Mouse (Mus musculus): ENCODE measurements around the gene 6030468B19Rik. TPM values are rescaled to one million over a fixed set of nuclear protein-coding genes. Genes with fewer than 3 reads are reported as not detected.

6030468B19Rik gene
- total RNA-seq (2012; rRNA removed): not detected in 2 replicates

DNA sequence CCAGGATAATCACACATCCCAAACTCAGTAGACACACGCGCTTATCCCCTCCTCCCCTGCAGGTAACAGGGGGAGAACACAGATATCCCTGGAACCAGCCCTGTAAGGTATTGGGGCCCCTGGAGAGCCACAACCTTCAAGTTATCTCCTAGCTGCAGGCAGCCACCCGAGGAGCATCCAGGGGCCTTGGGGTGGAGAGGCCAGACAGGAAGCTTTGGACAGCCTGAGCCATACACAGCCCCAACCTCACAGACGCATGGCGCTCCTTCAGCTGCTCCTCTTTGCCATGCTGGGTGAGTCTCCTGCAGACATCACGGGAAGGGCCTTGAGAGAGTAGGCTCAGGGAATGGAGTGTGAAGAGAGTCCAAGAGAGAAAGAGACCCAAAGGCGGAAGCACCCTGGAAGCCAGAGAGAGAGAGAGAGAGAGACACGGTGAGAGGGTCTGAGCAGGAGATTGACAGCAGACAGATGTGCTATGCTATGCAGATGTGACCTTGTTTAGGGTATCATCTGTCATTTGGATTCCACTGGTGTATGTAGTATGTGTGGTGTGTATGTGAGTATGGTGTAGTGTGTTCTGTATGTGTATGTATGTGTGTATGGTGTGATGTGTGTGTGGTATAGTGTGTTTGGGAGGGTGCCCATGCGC is at the start of gene 6030468B19Rik:
Gene 6030468B19Rik, plus strand, starts transcription at position 150 of the 649 bp plus-strand sequence.
- no peak for DNase-seq (ENCODE audit: low read depth, low spot score)

DNA sequence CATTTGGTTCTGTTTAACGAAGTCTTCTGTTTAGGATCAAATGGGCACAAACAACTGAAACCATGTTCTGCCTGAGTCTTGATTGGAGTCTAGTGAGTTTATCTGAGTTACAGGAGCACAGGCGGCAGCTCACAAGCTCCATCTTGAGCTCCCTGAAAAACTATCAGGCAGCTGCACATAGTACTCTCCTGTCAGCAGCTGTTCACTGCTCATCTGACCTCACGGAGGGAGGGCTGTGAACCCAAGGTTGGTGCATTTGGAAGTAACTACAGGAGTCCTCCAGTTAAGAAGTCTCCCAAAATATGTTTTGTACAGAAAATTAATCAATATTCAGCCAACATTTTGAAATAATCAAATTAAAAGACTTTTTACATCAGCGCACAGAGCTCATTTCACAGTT is 48.8 kb upstream of the 6030468B19Rik start:
- Histone ChIP-seq H3K4me3 (ENCODE audit: insufficient read depth in 1 of 2, low read depth in 1 of 2, low read length in 2 of 2, poor library complexity in 1 of 2, severe bottlenecking in 1 of 2) (no peak overlapping the region), H3K9ac (ENCODE audit: insufficient read depth, low read depth, low read length, poor library complexity, severe bottlenecking) (no peak overlapping the region), H3K4me1 (ENCODE audit: control insufficient read depth in 2 of 2, insufficient read depth in 2 of 2, low read length in 2 of 2, poor library complexity in 1 of 2) (peaks cover 0 to 4% of the 10 kb centered on the region in 2 experiments; a peak in 1 of 4 replicates), H3K9me3 (ENCODE audit: control insufficient read depth, insufficient read depth, low read depth, low read length) (no peaks in the 10 kb centered on the region), H3K36me3 (ENCODE audit: control insufficient read depth, insufficient read depth, low read length, poor library complexity, severe bottlenecking) (peaks cover 32% of the 10 kb centered on the region), H3K27ac (ENCODE audit: insufficient read depth, low read depth, low read length, poor library complexity, severe bottlenecking) (no peak overlapping the region)
- in situ Hi-C loops (cut with MboI; ENCODE audit: low sequenced_read_pairs in 2 of 2, unreplicated experiment in 2 of 2): no loop called here
- TF ChIP-seq MAFK (IDR thresholded peaks at IDR 0.05; ENCODE audit: insufficient read depth, low read depth, low read length) (no peak), ZNF384 (IDR thresholded peaks at IDR 0.05; ENCODE audit: low read depth, low read length) (no peak), HCFC1 (IDR thresholded peaks at IDR 0.05; ENCODE audit: borderline replicate concordance, insufficient read depth, low read length) (no peak), CHD2 (IDR thresholded peaks at IDR 0.05; ENCODE audit: low read depth, low read length) (no peak), ZC3H11A (IDR thresholded peaks at IDR 0.05; ENCODE audit: borderline replicate concordance, low read depth, low read length) (no peak)
- DNase-seq (ENCODE audit: low read depth, low spot score): no peak

More for the DNA sequence above, at the start of gene 6030468B19Rik:
- H3K4me1 ChIP-seq (ENCODE audit: control insufficient read depth in 2 of 2, insufficient read depth in 2 of 2, low read length in 2 of 2, poor library complexity in 1 of 2): peaks cover 0 to 14% of the 10 kb centered on the region in 2 experiments; a peak in 1 of 4 replicates
- no peak for TF ChIP-seq CHD2 (IDR thresholded peaks at IDR 0.05; ENCODE audit: low read depth, low read length)
- no peak for TF ChIP-seq ZNF384 (IDR thresholded peaks at IDR 0.05; ENCODE audit: low read depth, low read length)
- H3K9me3 ChIP-seq (ENCODE audit: control insufficient read depth, insufficient read depth, low read depth, low read length): no peaks in the 10 kb centered on the region
- no peak within 1 kb of the TSS for H3K4me3 ChIP-seq (ENCODE audit: insufficient read depth in 1 of 2, low read depth in 1 of 2, low read length in 2 of 2, poor library complexity in 1 of 2, severe bottlenecking in 1 of 2)
- H3K9ac ChIP-seq (ENCODE audit: insufficient read depth, low read depth, low read length, poor library complexity, severe bottlenecking): no peak within 1 kb of the TSS
- no peaks in the 10 kb centered on the region for H3K36me3 ChIP-seq (ENCODE audit: control insufficient read depth, insufficient read depth, low read length, poor library complexity, severe bottlenecking)
- in situ Hi-C loops (cut with MboI; ENCODE audit: low sequenced_read_pairs in 2 of 2, unreplicated experiment in 2 of 2): no loop called here
- H3K27ac ChIP-seq (ENCODE audit: insufficient read depth, low read depth, low read length, poor library complexity, severe bottlenecking): no peak within 1 kb of the TSS

DNA sequence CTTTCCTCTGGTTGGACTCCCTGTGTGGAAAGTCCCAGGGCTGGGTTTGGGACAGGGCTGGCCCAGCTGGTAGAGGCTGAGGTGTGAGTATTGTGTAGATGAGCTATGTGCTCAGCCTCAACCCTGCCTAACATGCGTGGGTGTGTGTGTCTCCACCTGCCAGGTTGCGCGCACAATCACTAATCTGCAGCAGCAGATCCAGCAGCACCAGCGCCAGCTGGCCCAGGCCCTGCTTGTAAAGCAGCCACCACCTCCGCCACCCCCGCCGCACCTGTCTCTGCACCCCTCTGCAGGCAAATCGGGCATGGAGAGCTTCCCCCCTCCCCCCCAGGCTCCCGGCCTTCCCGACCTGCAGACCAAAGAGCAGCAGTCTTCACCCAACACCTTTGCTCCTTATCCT is 48.0 kb upstream of the 6030468B19Rik start:
- in situ Hi-C loops (cut with MboI; ENCODE audit: low sequenced_read_pairs in 2 of 2, unreplicated experiment in 2 of 2): no loop called here
- no peak overlapping the region for H3K27ac ChIP-seq (ENCODE audit: insufficient read depth, low read depth, low read length, poor library complexity, severe bottlenecking)
- H3K4me1 ChIP-seq (ENCODE audit: control insufficient read depth in 2 of 2, insufficient read depth in 2 of 2, low read length in 2 of 2, poor library complexity in 1 of 2): peaks cover 0 to 4% of the 10 kb centered on the region in 2 experiments; a peak in 1 of 4 replicates

DNA sequence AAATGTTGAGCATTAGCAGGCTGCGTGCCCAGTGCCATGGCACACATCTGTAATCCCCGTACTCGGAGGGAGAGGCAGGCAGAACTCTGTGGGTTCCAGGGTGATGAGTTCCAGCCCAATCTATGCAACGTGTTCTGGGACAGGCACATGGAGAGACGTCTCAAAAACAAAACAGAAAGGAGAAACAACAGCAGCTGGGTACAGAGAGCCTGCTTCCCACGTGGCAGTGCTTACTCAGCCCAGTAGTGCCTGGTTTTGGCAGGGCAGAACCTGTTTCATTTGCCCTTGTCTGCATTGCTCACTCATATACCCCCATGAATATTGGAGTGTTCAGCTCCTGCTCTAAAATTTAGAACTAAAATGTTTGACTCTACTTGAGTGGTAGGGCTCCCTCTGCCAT is 45.9 kb upstream of the 6030468B19Rik start:
- H3K36me3 ChIP-seq (ENCODE audit: control insufficient read depth, insufficient read depth, low read length, poor library complexity, severe bottlenecking): peaks cover 41% of the 10 kb centered on the region
- no peak overlapping the region for H3K4me3 ChIP-seq (ENCODE audit: insufficient read depth in 1 of 2, low read depth in 1 of 2, low read length in 2 of 2, poor library complexity in 1 of 2, severe bottlenecking in 1 of 2)
- TF ChIP-seq CHD2 (IDR thresholded peaks at IDR 0.05; ENCODE audit: low read depth, low read length) (no peak), HCFC1 (IDR thresholded peaks at IDR 0.05; ENCODE audit: borderline replicate concordance, insufficient read depth, low read length) (no peak), ZNF384 (IDR thresholded peaks at IDR 0.05; ENCODE audit: low read depth, low read length) (no peak), ZC3H11A (IDR thresholded peaks at IDR 0.05; ENCODE audit: borderline replicate concordance, low read depth, low read length) (no peak), MAFK (IDR thresholded peaks at IDR 0.05; ENCODE audit: insufficient read depth, low read depth, low read length) (no peak)
- no peak overlapping the region for H3K27ac ChIP-seq (ENCODE audit: insufficient read depth, low read depth, low read length, poor library complexity, severe bottlenecking)
- H3K4me1 ChIP-seq (ENCODE audit: control insufficient read depth in 2 of 2, insufficient read depth in 2 of 2, low read length in 2 of 2, poor library complexity in 1 of 2): peaks cover 0 to 4% of the 10 kb centered on the region in 2 experiments; a peak in 1 of 4 replicates
- DNase-seq (ENCODE audit: low read depth, low spot score): no peak
- H3K9ac ChIP-seq (ENCODE audit: insufficient read depth, low read depth, low read length, poor library complexity, severe bottlenecking): no peak overlapping the region
- H3K9me3 ChIP-seq (ENCODE audit: control insufficient read depth, insufficient read depth, low read depth, low read length): no peaks in the 10 kb centered on the region
- in situ Hi-C loops (cut with MboI; ENCODE audit: low sequenced_read_pairs in 2 of 2, unreplicated experiment in 2 of 2): no loop called here

More for the DNA sequence above, 48.0 kb upstream of the 6030468B19Rik start:
- Histone ChIP-seq H3K4me3 (ENCODE audit: insufficient read depth in 1 of 2, low read depth in 1 of 2, low read length in 2 of 2, poor library complexity in 1 of 2, severe bottlenecking in 1 of 2) (peak overlapping the region in 1 of 2 experiments; percentile 11; a peak in 1 of 4 replicates), H3K9ac (ENCODE audit: insufficient read depth, low read depth, low read length, poor library complexity, severe bottlenecking) (no peak overlapping the region), H3K36me3 (ENCODE audit: control insufficient read depth, insufficient read depth, low read length, poor library complexity, severe bottlenecking) (peaks cover 31% of the 10 kb centered on the region), H3K9me3 (ENCODE audit: control insufficient read depth, insufficient read depth, low read depth, low read length) (no peaks in the 10 kb centered on the region)
- TF ChIP-seq MAFK (IDR thresholded peaks at IDR 0.05; ENCODE audit: insufficient read depth, low read depth, low read length) (no peak), ZC3H11A (IDR thresholded peaks at IDR 0.05; ENCODE audit: borderline replicate concordance, low read depth, low read length) (no peak), HCFC1 (IDR thresholded peaks at IDR 0.05; ENCODE audit: borderline replicate concordance, insufficient read depth, low read length) (no peak), ZNF384 (IDR thresholded peaks at IDR 0.05; ENCODE audit: low read depth, low read length) (no peak), CHD2 (IDR thresholded peaks at IDR 0.05; ENCODE audit: low read depth, low read length) (no peak)
- DNase-seq (ENCODE audit: low read depth, low spot score): no peak
